Mouse (Mus musculus) heart, adult 9 months (tissue): ENCODE results near the gene Sprr2a2.
"Not testable (repeated sequence)": the region's sequence is repeated elsewhere in the genome, so short reads cannot be mapped to it uniquely, and the experiment has no call there.

ENCODE experiments used
- DNase-seq, 2 experiments: peaks; one replicate each; pipeline ENCODE4 v3.0.0; 2022; ENCODE audit warnings: low spot score in 2 of 2

Sprr2a2 gene

DNA sequence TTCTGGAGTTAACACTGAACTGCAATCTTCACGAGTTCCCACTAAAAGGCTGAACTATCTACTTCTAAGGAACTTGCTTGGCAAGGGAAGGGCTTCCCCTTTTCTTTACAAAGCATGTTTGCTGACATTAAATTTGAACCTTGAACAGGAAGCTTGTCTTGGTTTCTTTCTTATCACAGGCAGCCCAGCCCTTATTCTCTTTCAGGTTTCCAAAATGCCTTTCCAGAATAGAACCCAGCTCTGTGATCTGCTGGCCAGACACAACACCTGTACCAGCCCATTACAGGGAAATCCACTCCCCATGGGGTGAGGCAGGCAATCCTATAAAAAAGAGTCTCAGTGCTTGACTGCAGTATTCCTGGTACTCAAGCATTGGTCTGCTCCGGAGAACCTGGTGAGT is at the start of gene Sprr2a2, which contains the start of gene Sprr2a1:
TSS of gene Sprr2a2 (plus strand) at position 352 of the 400 bp plus-strand sequence.
TSS of gene Sprr2a1 (plus strand) at position 231 of the 400 bp plus-strand sequence.
- not testable (repeated sequence) for DNase-seq

DNA sequence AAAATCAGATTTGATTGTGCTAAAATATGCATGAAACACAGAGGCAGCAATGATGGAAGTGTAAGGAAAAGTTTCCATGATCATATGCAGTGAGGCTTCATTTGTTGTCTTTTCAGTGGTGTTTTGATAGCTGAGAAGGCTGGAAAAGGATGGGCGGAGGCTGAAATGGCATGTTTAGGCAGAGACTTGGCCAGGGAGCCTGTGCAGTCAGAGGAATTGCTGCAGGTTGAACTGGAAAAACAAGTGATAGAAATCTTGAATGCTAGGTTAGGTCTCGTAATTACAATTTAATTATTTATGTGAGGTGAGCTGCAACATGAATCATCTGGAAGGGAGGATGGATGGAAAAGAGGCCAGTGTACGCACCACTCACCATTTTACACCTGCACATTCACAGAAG is 45.9 kb upstream of the Sprr2a2 start:
- DNase-seq: no peak

DNA sequence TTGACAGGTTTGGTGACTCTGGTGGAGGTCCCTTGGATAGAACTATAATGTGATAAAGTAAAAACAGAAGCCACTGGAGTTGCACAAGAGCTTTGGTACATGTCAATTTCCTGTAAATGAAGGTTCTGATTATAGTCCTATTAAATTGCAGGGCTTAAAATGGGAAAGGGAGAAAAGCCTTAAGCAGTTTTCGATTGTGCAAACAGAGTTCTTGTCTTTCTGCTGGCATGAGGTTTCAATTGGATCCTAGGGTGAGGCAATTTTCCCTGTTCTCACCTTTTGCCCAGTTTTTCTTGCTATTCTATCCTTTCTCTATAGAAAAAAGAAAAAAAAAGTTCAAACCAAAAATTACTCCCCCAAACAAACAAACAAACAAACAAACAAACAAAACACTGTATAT is 38.8 kb upstream of the Sprr2a2 start:
- no peak for DNase-seq

DNA sequence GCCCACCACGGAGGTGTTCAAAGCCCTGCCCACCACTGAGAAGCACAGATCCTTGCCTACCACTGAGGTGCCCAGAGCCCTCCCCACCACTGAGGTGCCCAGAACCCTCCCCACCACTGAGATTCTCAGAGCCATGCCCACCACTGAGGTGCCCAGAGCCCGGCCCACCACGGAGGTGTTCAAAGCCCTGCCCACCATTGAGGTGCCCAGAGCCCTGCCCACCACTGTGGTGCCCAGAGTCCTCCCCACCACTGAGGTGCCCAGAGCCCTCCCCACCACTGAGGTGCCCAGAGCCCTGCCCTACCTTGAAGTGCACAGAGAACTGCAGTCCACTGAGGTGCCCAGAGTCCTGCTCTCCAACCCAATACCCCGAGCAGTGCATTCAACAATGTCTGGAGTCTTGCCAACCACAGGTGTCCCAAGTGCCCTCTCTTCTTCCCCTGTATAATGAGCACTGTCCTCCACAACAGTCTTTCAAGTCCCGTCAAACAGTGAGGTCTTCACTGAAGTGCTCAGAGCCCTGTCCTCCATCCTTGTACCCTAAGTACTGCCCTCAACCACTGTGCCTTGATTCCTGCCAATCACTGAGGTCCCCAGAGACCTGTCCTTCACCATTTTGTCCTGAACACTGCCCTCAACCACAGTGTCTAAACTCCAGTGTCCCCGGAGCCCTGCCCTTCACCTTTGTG is 20.1 kb upstream of the Sprr2a2 start:
- DNase-seq: no peak

DNA sequence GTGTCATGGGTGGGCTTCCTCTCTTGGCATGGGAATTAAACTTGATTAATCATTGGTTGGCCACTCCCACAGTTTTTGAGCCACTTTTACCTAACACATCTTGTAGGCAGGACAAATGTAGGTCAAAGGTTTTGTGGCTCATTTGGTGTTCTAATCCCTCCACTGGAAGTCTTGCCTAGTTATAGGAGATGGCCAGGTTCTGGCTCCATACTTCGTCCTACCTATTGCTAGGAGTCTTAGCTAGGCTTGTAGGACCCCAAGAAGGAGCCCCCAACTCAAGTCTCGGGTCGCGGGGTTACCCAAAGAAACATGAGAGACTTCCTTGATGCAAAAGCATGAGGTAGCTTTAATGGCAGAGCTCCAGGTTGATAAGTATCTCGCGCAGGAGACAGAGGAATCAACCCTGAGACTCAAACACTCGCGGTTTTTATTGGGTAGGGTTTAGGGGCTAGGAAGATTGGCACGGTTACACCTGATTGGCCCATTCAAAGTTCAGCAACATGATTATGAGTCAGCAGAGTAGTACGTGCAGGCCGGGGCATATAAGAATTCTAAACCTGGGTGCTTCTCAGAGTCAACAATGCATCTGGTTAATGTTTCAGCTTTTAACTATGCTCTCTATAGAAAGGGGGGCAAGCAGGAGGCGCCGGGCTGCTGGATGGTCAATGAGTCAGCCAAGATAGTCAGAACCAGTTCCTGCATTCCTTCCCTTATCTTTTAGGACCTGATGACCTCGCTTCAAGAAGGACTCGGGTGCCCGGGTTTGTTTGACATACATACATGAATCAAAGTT is 4.4 kb upstream of the Sprr2a2 start:
- DNase-seq: not testable (repeated sequence)

DNA sequence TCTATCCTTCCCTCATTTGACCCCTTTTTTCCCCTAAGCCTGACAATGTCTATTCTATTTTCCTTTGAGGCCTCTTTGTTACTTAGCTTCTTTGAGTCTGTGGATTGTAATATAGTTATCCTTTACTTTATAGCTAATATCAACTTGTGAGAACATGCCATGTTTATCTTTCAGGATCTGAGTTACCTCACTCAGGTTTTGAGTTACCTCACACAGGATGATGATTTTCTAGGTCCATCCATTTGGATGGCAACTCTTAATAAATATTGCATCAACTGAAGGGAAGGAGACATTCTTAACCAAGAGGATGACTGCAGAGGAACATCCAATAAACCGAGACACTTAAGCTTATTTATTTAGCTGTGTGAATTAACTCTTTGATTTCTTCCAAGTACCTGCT is 3.7 kb upstream of the Sprr2a2 start:
- not testable (repeated sequence) for DNase-seq

DNA sequence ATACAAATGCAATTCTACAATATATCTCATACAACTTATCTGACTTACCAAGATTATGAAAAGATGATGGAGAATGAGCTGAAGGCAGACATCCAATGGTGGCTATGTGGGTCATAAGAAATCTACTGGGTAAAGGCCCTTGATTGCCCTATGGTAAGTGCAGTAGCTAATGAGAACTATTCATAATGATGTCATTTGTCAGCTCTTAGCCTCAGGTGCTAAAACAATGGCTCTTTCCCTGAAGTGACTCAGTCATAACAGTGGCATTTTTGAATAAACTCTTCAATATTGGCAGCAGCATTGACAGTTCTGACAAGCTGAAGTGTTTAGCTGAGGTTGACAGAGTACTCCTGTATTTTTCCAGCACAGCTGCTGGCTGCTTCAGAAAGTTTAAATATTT is 2.1 kb upstream of the Sprr2a2 start:
- not testable (repeated sequence) for DNase-seq

DNA sequence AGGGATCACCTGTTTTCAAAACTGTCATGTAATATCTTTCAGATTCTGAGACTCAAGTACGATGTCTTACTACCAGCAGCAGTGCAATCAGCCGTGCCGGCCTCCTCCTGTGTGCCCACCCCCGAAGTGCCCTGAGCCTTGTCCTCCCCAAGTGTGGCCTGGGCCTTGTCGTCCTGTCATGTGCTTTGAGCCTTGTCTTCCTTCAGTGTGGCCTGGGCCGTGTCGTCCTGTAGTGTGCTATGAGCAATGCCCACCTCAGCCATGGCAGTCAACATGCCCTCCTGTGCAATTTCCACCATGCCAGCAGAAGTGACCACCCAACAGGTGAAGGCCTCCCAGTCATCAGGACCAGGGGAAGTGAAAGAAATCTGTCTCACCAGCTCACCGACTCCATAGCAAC is 3.3 kb downstream of the Sprr2a2 start:
- not testable (repeated sequence) for DNase-seq

DNA sequence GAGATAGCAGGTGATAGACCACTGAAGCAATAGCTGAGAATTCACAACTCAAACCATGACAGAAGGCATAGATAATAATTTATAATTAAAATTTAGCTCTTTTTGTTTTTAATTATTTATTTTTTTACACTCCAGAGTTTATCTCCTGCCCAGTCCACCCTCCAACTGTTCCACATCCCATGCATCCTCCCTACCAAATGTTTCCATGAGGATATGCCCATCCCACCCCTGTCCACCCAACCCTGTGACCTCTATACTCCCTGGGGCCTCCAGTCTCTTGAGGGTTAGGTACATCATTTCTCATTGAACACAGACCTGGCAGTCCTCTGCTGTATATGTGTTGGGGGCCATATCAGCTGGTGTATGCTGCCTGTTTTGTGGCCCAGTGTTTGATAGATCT is 8.0 kb downstream of the Sprr2a2 start:
- not testable (repeated sequence) for DNase-seq

DNA sequence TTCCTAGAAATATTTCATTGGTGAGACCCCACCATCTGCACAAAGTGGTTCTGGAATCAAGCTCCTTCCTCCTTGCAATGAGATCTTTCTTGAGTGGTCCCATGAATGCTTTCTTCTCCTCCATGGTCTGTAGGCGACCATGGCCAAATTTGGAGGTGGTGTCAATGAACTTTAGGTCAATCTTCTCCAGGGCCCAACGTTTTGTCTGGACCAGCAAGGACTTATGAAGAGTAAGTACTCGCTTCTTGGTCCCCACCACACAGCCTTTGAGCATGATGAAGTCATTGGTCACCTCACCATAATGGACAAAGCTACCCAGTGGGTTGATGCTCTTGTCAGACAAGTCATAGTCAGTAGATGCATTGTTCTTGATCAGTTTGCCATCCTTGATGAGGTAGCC is 11.7 kb downstream of the Sprr2a2 start:
- not testable (repeated sequence) for DNase-seq

DNA sequence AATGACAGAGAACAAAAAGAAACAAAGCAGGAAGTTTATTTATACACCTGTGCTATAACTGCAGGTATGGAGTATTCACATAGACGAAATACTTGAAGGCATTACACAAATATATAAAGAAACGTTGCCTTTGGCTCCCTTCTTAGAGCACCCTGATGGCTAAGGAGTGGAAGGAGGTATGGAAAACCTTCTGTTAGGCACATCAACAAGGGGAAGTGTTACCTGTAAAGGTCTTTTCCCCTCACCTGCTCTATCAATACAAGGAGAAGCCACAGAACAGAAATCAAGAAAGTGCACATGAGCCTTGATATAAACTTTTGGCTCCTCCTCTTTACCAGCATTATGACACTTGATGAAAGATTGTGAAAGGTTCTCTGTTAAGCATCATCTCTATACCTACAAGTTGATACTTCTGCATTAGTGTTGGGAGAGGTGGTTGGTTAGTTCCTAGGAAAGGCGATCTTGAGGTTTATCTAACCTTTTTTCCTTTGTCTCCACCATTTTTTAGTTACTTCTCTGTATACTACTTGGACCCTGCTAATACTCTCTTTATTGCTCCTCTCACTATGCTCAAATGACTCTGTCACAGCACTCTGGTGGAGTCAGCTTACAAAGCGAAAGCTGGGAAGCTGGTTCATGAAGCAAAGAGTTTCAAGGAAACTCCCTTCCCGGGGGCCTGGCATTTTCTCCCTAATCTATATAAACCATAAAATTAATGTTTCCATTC is 20.9 kb downstream of the Sprr2a2 start:
- DNase-seq: not testable (repeated sequence)

DNA sequence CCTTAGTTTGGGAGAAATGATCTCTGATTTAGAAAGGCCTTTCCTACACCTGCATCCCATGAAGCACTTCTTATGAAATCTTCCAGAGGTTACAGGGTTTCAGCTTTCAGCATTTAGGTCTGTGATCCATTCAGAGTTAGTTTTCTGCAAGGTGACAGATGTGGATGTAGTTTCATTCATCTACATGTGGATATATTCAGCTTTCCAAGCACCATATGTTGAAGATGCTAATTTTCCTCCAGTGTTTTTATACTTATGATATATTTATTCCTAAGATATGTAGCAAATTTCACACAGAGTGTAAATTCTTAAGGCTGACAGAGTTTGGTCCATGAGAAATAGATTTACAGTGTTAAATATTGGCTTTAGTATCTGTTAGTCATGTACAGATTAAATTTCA is 23.0 kb downstream of the Sprr2a2 start:
- DNase-seq: not testable (repeated sequence)

DNA sequence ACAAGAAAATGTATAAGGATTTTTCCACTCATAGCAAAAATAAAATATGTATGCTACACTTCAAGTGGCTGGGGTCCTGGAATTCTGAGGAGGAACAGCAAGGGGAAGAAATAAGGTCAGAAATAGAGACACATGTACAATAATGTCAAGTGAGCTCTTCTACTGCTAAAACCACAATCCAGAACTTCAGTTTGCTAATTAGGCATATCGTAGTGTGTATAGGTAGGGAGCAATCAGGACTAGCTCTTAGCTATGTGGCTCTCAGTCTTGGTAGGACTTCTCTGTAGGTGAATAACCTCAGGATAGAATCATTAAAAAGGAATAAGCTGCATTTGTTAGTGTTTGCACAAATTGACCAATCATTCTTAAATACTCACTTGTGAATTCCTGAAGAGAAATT is 23.5 kb downstream of the Sprr2a2 start:
- DNase-seq: not testable (repeated sequence)

DNA sequence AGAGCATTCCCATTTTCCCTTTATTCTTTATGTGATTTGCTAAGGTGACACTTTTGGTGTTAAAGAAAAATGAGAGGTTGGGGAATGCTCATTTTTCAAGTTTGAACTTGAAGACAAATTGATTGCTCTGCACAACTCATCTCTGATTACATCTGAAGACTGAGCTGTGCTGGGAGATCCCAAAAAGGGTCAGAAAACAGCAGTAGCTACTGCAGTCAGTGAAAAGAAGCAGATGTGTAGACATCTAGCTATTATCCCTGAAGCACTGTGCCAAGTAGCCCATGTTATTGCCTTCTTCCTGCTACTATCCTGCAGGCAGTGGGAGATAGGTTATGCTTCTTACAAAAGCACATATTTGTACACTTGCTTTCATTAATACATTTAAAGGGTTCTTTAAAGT is 29.1 kb downstream of the Sprr2a2 start:
- DNase-seq: not testable (repeated sequence)

DNA sequence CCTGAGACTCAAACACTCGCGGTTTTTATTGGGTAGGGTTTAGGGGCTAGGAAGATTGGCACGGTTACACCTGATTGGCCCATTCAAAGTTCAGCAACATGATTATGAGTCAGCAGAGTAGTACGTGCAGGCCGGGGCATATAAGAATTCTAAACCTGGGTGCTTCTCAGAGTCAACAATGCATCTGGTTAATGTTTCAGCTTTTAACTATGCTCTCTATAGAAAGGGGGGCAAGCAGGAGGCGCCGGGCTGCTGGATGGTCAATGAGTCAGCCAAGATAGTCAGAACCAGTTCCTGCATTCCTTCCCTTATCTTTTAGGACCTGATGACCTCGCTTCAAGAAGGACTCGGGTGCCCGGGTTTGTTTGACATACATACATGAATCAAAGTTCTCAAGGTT is 30.5 kb downstream of the Sprr2a2 start:
- DNase-seq: not testable (repeated sequence)

DNA sequence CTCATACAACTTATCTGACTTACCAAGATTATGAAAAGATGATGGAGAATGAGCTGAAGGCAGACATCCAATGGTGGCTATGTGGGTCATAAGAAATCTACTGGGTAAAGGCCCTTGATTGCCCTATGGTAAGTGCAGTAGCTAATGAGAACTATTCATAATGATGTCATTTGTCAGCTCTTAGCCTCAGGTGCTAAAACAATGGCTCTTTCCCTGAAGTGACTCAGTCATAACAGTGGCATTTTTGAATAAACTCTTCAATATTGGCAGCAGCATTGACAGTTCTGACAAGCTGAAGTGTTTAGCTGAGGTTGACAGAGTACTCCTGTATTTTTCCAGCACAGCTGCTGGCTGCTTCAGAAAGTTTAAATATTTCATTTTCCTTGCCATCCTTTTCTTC is 32.8 kb downstream of the Sprr2a2 start:
- not testable (repeated sequence) for DNase-seq

DNA sequence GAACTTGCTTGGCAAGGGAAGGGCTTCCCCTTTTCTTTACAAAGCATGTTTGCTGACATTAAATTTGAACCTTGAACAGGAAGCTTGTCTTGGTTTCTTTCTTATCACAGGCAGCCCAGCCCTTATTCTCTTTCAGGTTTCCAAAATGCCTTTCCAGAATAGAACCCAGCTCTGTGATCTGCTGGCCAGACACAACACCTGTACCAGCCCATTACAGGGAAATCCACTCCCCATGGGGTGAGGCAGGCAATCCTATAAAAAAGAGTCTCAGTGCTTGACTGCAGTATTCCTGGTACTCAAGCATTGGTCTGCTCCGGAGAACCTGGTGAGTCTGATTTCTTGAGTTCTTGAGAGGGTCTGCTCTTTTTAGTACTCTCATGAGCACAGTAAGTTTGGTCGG is 34.7 kb downstream of the Sprr2a2 start:
- DNase-seq: not testable (repeated sequence)

DNA sequence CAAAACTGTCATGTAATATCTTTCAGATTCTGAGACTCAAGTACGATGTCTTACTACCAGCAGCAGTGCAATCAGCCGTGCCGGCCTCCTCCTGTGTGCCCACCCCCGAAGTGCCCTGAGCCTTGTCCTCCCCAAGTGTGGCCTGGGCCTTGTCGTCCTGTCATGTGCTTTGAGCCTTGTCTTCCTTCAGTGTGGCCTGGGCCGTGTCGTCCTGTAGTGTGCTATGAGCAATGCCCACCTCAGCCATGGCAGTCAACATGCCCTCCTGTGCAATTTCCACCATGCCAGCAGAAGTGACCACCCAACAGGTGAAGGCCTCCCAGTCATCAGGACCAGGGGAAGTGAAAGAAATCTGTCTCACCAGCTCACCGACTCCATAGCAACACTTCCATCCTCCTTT is 38.1 kb downstream of the Sprr2a2 start:
- DNase-seq: not testable (repeated sequence)

DNA sequence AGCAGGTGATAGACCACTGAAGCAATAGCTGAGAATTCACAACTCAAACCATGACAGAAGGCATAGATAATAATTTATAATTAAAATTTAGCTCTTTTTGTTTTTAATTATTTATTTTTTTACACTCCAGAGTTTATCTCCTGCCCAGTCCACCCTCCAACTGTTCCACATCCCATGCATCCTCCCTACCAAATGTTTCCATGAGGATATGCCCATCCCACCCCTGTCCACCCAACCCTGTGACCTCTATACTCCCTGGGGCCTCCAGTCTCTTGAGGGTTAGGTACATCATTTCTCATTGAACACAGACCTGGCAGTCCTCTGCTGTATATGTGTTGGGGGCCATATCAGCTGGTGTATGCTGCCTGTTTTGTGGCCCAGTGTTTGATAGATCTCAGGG is 42.8 kb downstream of the Sprr2a2 start:
- DNase-seq: not testable (repeated sequence)

DNA sequence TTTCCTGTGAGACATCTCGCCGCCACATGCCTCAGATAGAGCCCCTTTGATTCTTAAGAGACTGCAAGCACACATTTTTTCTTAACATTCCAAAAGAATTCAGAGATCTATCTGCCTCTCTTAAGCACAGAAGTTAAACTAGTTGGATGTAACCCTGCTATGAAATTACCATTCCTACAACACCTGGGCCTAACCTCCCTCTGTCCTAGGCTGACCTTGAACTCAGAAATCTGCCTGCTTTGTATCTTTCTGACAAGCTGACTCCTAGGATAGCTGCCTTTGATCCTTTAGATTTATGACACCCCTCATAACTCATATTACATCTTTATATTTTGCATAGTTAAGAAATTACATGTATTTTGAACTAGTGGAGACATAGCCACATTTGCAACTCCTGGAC is 47.7 kb downstream of the Sprr2a2 start:
- DNase-seq: not testable (repeated sequence)

DNA sequence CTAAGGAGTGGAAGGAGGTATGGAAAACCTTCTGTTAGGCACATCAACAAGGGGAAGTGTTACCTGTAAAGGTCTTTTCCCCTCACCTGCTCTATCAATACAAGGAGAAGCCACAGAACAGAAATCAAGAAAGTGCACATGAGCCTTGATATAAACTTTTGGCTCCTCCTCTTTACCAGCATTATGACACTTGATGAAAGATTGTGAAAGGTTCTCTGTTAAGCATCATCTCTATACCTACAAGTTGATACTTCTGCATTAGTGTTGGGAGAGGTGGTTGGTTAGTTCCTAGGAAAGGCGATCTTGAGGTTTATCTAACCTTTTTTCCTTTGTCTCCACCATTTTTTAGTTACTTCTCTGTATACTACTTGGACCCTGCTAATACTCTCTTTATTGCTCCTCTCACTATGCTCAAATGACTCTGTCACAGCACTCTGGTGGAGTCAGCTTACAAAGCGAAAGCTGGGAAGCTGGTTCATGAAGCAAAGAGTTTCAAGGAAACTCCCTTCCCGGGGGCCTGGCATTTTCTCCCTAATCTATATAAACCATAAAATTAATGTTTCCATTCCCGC is 55.8 kb downstream of the Sprr2a2 start:
- DNase-seq: not testable (repeated sequence)

DNA sequence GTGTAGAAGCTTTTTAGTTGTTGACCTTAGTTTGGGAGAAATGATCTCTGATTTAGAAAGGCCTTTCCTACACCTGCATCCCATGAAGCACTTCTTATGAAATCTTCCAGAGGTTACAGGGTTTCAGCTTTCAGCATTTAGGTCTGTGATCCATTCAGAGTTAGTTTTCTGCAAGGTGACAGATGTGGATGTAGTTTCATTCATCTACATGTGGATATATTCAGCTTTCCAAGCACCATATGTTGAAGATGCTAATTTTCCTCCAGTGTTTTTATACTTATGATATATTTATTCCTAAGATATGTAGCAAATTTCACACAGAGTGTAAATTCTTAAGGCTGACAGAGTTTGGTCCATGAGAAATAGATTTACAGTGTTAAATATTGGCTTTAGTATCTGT is 57.8 kb downstream of the Sprr2a2 start:
- DNase-seq: not testable (repeated sequence)
